Mouse (Mus musculus): Measurements from ENCODE around the gene Ago4.
A peak's percentile ranks its signal among the peaks of the same experiment; 100 is the strongest.

The Ago4 gene

DNA sequence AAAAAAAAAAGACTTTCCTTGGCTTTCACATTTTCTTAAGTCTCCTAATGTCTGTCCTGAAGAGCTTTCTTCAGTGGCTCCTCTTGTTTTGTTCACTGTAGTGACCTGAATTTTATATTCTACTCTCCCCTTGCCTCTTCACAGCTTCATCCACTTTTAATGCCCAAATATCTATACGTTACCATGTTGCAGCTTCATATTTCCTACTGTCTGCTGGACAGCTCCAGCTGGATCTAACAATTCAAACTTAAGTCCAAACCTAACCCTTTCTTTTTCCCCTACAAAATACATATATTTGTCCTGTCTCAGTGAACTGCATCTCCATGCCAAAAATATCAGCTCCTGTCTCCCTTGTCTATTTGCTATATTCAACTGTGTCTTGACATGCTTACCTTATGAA, 63.9 kb downstream of the Ago4 start:
- DNase-seq (ENCODE audit: low spot score in 2 of 2): no peak

DNA sequence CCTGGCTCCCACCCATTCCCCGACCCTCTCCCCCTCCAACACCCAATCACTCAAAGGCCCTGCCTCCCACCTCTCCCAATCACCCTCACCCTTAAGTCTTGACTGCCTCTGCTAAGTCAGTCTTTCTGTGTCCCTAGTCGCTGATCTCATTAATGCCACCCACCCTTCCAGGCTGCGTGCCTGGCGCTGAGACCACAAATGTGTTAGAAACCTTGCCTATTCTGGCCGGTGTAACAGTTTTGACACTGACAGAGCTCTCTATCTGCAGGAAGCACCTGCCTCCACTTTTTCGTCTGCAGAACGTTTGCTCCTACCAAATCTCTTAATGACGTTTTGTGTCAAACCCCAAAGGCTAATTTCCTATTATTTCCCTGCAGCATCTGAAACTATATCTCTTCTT, 64.3 kb downstream of the Ago4 start:
- no peak for DNase-seq (ENCODE audit: low spot score in 2 of 2)

DNA sequence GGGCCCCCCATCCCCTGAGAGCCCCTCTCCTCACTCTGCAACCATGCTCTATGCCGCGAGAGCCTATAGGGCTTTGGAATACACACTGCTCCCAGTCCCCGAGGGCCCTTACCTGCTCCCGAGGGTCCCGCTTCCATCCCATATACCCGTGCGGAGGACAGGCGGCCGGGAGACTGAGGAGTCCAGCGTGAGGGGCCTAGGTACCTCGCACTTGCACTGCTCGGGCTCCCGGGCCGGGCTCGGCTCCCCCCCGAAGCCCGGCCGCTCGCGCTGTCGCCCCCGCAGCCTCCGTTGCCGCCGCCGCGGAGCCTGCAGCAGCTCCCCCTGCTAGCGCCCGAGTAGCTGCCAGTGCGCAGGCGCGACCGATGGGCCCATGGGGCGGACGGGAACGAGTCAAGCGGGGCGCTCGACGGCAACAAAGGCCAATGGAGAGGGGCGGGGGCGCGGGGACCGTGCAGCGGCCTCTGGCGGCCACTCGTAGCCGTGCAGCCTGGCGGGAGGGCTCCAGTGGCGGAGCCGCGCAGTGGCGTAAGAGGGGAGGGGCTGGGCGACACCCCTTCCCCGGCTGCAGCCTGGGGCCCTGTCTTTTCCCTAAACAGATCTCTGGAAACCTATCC, 64.9 kb downstream of the Ago4 start, which contains the start of gene Ago1:
Gene Ago1 (minus strand): TSS at position 299 of the 617 bp plus-strand sequence.
- DNase-seq (ENCODE audit: low spot score in 2 of 2): peak; percentile 94 to 96

DNA sequence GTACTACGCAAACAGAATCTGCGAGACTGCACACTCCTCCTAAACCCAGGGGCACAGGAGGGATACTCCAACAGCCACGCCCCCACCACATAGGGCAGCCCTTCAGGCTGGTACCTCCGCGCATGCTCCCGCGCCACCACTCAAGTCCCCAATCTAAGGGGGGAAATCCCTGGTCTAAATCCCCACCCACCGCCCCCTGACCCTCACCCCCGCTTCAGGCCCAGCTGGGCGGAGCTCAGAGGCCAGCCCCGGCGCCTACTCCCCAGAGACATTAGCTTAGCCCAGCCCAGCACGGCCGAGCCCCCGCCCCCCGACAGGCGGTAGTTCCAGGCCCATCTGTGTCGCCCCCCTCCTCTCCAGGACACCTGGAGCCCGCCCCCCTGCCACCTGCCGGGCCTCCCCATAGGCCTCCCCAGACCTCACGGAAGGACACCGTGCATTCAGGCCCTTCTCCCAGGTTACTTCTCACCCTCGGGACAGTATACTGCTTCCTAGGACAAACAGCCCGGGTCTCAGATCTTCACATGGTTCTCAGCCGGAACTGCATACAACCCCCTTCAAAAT, 65.5 kb downstream of the Ago4 start:
- DNase-seq (ENCODE audit: low spot score in 2 of 2): peak; percentile 17 to 38

DNA sequence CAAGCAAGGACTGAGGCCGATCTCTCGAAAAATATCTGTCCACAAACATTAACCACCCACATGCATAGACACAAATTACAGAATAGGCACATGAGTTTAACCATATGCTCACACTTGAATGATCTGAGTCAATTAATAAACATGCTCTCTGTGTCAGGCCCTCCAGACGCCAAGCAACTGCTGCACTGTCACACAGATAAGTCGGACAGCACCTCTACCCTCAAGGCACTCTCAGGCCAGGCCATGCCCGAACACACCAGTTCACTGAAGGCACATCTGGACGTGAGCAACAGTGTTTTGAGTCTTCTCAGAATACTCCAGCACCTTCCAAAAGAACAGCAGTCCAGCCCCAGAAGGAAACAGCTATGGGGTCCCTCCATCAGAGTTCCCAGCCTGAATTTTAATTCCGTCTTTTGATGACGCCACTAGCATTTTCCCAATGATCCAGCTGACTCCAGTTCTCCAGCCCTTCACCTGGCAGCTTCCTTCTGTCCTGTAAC, 67.0 kb downstream of the Ago4 start:
- no peak for DNase-seq (ENCODE audit: low spot score in 2 of 2)

DNA sequence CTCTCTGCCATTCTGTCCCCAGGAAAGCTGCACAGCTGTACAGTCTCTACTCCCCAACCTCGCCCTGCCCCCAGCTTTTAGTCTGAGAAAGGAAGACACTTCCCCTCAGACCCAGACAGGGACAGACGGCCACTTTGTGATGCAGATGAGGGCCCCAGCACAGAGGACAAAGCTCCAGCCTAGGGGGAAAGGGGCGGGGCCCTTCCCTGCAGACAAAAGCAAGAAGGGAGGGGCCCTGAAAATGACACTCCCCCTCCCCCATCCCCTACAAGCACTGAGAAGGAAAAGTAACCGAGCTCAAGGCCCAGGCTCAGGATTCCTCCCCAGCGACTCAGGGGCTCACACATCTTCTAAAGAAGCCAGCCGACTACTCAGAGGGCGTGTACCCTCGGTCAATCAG, 67.4 kb downstream of the Ago4 start:
- peak in 1 of 2 experiments; percentile 18 for DNase-seq (ENCODE audit: low spot score in 2 of 2)

DNA sequence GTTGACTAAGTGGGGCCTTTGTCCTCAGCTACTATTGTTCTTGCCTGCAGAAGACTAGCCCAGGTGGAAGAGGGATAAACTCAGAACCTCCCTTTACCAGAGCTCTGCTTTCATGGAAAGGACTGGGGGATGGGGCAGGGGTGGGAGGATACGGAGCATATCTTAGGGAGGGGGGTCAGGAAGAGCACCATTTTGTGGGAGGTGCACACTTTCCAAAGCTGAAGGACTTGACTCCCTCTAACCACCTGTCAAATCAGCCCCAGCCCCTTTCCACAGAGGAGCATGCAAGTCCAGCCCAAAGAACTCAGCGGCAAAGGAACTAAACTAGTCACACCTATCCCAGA, 68.4 kb downstream of the Ago4 start:
- no peak for DNase-seq (ENCODE audit: low spot score in 2 of 2)

DNA sequence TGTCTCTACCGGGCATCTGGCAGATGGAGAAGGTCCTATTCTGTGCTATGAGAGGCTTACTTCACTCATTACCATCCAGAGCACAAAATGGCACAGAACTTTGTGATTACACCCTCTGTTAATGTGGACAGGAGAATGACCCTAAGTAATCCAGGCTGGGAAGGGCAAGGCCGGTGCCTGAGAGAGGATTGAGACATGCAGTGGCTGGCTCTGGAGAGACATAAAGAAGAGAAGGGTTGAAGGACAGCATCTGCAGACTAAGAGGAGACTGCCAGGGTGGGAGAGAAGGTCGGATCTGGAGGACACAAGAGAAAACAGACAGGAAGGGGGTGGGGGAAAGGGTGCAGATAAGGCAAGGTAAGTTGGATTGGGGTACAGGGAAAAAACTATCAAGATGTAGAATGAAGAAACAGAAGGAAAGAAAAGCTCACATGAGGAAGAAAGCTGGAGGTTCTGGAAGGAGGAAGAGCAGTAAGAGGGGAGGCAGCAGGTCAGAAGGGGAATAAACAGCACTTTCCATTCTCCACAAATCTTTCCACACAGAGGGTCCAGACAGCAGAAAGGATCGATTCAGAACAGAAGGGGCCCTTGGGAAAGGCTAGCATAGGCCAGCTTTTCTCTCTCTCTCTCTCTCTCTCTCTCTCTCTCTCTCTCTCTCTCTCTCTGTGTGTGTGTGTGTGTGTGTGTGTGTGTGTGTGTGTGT, 68.9 kb downstream of the Ago4 start:
- no peak for DNase-seq (ENCODE audit: low spot score in 2 of 2)

DNA sequence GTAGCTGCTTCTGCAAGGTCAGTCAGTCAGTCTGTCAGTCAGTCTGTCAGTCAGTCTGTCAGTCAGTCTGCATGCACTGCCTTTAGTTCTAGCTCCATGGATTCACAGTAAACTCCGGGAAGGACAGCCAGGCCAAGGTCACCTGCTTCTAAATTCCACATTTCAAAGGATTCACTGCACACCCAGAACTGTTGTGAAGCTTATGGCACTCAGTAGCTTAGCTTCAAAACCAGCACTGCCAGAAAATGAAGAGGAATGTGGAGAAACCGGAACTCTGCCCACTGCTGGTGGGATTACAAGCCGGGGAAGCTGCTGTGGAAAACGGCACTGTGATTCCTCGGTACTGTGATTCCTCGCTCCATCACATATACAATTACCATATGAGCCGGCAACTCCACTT, 77.8 kb downstream of the Ago4 start:
- DNase-seq (ENCODE audit: low spot score in 2 of 2): no peak

DNA sequence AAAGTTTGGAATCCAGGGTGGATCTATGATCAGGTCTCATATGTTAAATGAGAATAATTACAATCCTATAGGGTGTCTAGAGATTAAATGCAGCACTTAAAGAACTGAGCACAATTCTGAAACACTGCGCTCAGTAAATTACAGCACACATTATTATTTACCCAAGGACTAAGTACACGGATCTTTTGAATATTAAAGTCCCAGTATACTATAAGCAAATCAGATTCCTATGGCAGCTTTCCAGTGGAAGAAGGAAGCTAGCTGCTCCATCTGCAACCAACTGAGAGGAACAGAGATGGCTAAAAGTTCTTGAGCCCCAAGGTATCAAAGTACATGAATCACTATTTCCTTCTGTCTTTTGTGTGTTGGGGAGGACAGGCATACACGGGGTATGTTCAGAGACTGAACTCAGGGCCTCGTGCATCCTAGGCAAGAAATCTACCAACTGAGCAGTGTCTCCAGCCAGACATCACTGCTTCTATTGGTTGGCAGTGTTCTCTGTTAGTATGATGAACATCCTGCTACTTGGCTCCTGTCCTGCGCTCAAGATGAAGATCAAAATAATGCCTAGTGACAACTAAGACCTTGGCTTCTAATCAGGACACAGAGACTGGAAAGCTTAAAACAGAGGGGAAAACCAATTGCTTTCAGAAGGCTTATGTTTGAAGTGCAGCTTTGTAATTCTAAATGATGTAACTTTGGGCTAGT, 78.6 kb downstream of the Ago4 start:
- no peak for DNase-seq (ENCODE audit: low spot score in 2 of 2)

DNA sequence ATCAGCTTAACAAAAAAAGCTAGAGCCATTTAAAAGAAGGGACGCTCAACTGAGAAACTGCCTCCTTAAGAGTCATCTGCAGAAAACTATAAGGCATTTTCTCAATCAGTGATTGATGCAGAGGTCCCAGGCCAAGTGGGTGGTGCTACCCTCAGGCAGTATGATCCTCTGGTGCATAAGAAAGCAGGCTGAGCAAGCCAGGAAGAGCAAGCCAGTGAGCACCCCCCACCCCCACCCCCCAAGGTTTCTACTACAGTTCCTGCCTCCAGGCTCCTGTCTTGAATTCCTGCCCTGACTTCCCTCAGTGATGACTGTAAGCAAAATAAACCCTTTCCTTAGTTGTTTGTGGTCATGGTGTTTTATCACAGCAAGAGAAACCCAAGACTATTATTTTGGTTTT, 83.0 kb downstream of the Ago4 start:
- no peak for DNase-seq (ENCODE audit: low spot score in 2 of 2)

DNA sequence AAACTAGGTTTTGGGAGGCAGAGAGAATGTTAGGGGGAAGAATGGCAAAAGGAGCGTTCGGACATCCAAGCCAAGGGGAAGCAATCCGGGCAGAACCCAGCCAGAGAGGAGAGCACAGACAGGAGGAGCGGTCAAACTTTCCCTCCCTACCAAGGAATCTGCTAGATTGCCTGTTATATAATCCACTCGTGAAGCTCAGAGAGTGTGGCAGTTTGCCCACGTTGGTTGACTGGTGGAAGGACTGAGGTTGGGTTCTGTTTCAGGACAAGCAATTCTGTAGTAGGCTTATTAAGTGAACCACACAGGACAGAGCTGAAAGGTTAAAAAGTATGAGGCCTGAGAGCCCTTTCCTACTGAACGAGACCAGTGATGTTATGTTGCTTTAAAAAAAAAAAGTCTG, 86.1 kb downstream of the Ago4 start:
- DNase-seq (ENCODE audit: low spot score in 2 of 2): no peak

DNA sequence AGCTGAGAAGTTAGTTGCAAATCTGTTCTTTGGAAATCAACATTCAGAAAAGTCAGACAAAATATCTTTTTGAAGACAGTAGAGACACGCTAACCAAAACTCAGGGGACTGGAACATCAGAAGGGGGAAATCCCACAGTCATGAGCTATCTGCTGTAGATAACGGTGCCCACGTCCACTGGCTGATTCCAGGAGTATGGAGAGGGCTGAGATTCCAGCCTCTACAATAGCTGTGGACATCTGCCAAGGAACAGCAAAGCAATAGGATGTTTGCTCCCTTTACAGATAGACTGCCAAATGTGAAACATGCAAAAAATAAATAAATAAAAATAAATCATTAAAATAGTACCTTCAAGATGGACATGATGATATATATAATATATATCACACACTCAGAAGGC, 88.7 kb downstream of the Ago4 start:
- no peak for DNase-seq (ENCODE audit: low spot score in 2 of 2)

Data from heart, adult 9 months (tissue).